Mouse (Mus musculus) olfactory bulb, adult 2 months (tissue): ENCODE results near the gene Lin28b. TPM values are rescaled to one million over a fixed set of nuclear protein-coding genes. Genes with fewer than 3 reads are reported as not detected.

Source experiments
- H3K27ac ChIP-seq: fragments of 200-500 bp; 2 replicates; pipeline ENCODE4 v1.5.1; 2012; ENCODE audit warnings: low read depth, low read length; ENCODE audit not compliant: insufficient read depth
- H3K4me1 ChIP-seq: fragments of 200-500 bp; 2 replicates; pipeline ENCODE4 v1.6.1; 2012; ENCODE audit warnings: low read length; ENCODE audit not compliant: control insufficient read depth, insufficient read depth
- H3K4me3 ChIP-seq: fragments of 200-500 bp; 2 replicates; pipeline ENCODE4 v1.5.1; 2012; ENCODE audit warnings: mild to moderate bottlenecking, low read depth, low read length, moderate library complexity; ENCODE audit not compliant: insufficient read depth
- CTCF ChIP-seq: fragments of 200-500 bp; IDR thresholded peaks from 2 replicates; pipeline ENCODE4 v1.5.1; 2012; ENCODE audit warnings: low read depth, mild to moderate bottlenecking, low read length, moderate library complexity; ENCODE audit not compliant: insufficient read depth
- POLR2A ChIP-seq: fragments of 200-500 bp; IDR thresholded peaks from 2 replicates; pipeline ENCODE4 v1.6.1; 2012; ENCODE audit warnings: mild to moderate bottlenecking, low read depth, low read length, moderate library complexity; ENCODE audit not compliant: insufficient read depth
- WGBS: fragments of 180-500 bp; shearing (Covaris S2); methylation state at CpG from one replicate; pipeline ENCODE4 v1.1.7; 2018; 5-methylcytosine and 5-hydroxymethylcytosine counted together
- polyA plus RNA-seq: library from polyadenylated mRNA; stranded (reverse); fragments of >200 nt; gene quantifications from 2 replicates; pipeline ENCODE4 v1.2.4, GENCODE M21; 2012; ENCODE audit warnings: low replicate concordance; ENCODE audit not compliant: missing spikeins, insufficient read depth, insufficient read length

Gene Lin28b
- polyA plus RNA-seq, 1 experiment: not detected

- TF ChIP-seq CTCF: no peak
- no peak for TF ChIP-seq POLR2A
- no peaks in the 10 kb centered on the region for H3K4me1 ChIP-seq
- no peak overlapping the region for H3K27ac ChIP-seq
- WGBS: 27% methylated on average over 6 of the region's 6 CpGs
- H3K4me3 ChIP-seq: no peak overlapping the region
Measured at GRCm38 (mm10) chr10:45472431-45473142, 13.6 kb downstream of the Lin28b start.

- WGBS: 36% methylated on average over 3 of the region's 3 CpGs
- no peak for TF ChIP-seq CTCF
- Histone ChIP-seq H3K27ac (no peak overlapping the region), H3K4me1 (no peaks in the 10 kb centered on the region), H3K4me3 (no peak overlapping the region)
Measured at GRCm38 (mm10) chr10:45471321-45471720, 14.9 kb downstream of the Lin28b start.

- WGBS: 8% methylated on average over 13 of the region's 13 CpGs
- no peak overlapping the region for H3K27ac ChIP-seq
- no peaks in the 10 kb centered on the region for H3K4me1 ChIP-seq
- TF ChIP-seq POLR2A: no peak
- no peak for TF ChIP-seq CTCF
- no peak overlapping the region for H3K4me3 ChIP-seq
Measured at GRCm38 (mm10) chr10:45470079-45470739, 16.0 kb downstream of the Lin28b start.

- H3K4me3 ChIP-seq: no peak overlapping the region
- TF ChIP-seq CTCF (no peak), POLR2A (no peak)
- WGBS: 11% methylated on average over 21 of the region's 21 CpGs
Measured at GRCm38 (mm10) chr10:45469027-45469996, 16.9 kb downstream of the Lin28b start.

GRCm38 (mm10) chr10:45468180-45468915 lies 17.8 kb downstream of the Lin28b start:
- Histone ChIP-seq H3K4me1 (no peaks in the 10 kb centered on the region), H3K4me3 (no peak overlapping the region), H3K27ac (no peak overlapping the region)
- 50% methylated on average over 4 of the region's 4 CpGs for WGBS
- TF ChIP-seq POLR2A (no peak), CTCF (no peak)

More at GRCm38 (mm10) chr10:45469027-45469996, 16.9 kb downstream of the Lin28b start:
- no peaks in the 10 kb centered on the region for H3K4me1 ChIP-seq
- H3K27ac ChIP-seq: no peak overlapping the region

- no peaks in the 10 kb centered on the region for H3K4me1 ChIP-seq
- TF ChIP-seq CTCF: no peak
- no peak for TF ChIP-seq POLR2A
- H3K27ac ChIP-seq: no peak overlapping the region
- 87% methylated on average over 2 of the region's 2 CpGs for WGBS
- no peak overlapping the region for H3K4me3 ChIP-seq
Measured at GRCm38 (mm10) chr10:45458637-45459036, 27.6 kb downstream of the Lin28b start.

- Histone ChIP-seq H3K4me3 (no peak overlapping the region), H3K27ac (no peak overlapping the region), H3K4me1 (no peaks in the 10 kb centered on the region)
- TF ChIP-seq CTCF: no peak
- TF ChIP-seq POLR2A: no peak
- 50% methylated on average over 2 of the region's 2 CpGs for WGBS
Measured at GRCm38 (mm10) chr10:45458074-45458473, 28.1 kb downstream of the Lin28b start.

GRCm38 (mm10) chr10:45446625-45447024 lies 39.6 kb downstream of the Lin28b start:
- no peak overlapping the region for H3K4me3 ChIP-seq
- no peaks in the 10 kb centered on the region for H3K4me1 ChIP-seq
- H3K27ac ChIP-seq: no peak overlapping the region
- no peak for TF ChIP-seq POLR2A
- TF ChIP-seq CTCF: no peak
